ENCODE assay signal across 25 mouse cellular contexts in genomic region chr19:39935396-39935795, GRCm38 (mm10). TPM values are rescaled to one million over a fixed set of nuclear protein-coding genes. Genes with fewer than 3 reads are reported as not detected.
DNase-seq lines count a peak whose midpoint lies in the region; ATAC-seq and TF ChIP-seq lines count a peak whose summit lies in the region.
"Had no signal": no experiment of that assay in that cellular context is flagged by ENCODE, and none has a peak within 500 bp of the region (broad histone marks: within the 10 kb centered on the region; RNA-seq: fewer than 3 reads in every experiment).

No protein-coding gene starts in this region.

- TF ChIP-seq POLR2A in liver, adult 2 months (IDR thresholded peaks at IDR 0.05; ENCODE audit: extremely low read depth, insufficient read depth, low read length) = no peak

- no peak for ATAC-seq in liver, embryonic 12.5 days
- ATAC-seq: CD4-positive, CD25-positive, alpha-beta regulatory T cell, adult 4 months; forebrain, embryonic 15.5 days had no signal

- 15% methylated on average over 2 of the region's 2 CpGs for WGBS in liver, adult 2 months
- 64% methylated on average over 2 of the region's 2 CpGs for WGBS in liver, embryonic 12.5 days (ENCODE audit: insufficient replicate concordance)
- 85% methylated on average over 2 of the region's 2 CpGs for WGBS in heart, embryonic 10.5 days

- TF ChIP-seq CTCF in liver, adult 2 months (IDR thresholded peaks at IDR 0.05; ENCODE audit: low read depth, low read length) = no peak

- DNase-seq in adrenal gland, postnatal 10 days = peak; percentile 2
- no peak for DNase-seq in adrenal gland, postnatal 36 days
- peak; percentile 70 for DNase-seq in liver, adult 2 months (ENCODE audit: extremely low read depth, low read depth, low spot score)
- peak; percentile 3 to 43 for DNase-seq in kidney, postnatal 4 days
- DNase-seq in heart, embryonic 10.5 days (ENCODE audit: low spot score) = no peak
- no peak for DNase-seq in left cerebral cortex, postnatal 25 days (ENCODE audit: low spot score in 2 of 2)
- DNase-seq: adrenal gland, adult 8-10 months; B cell, adult 2 months; cerebellum, adult 11-12 months; cerebellum, adult 9-10 months; cerebellum, postnatal 25 days; gastrocnemius, postnatal 36 days; heart, adult 11 months; heart, postnatal 14 days had no signal

- H3K4me3 ChIP-seq in liver, adult 2 months (ENCODE audit: insufficient read depth, low read depth, low read length) = no peak overlapping the region
- no peak overlapping the region for H3K4me3 ChIP-seq in liver, embryonic 12.5 days
- H3K4me3 ChIP-seq in heart, embryonic 10.5 days = no peak overlapping the region
- H3K4me3 ChIP-seq: embryonic facial prominence, embryonic 12.5 days; forebrain, embryonic 15.5 days; heart, embryonic 15.5 days; hindbrain, embryonic 10.5 days had no signal

- no peaks in the 10 kb centered on the region for H3K4me1 ChIP-seq in liver, adult 2 months (ENCODE audit: control insufficient read depth, insufficient read depth, low read length)
- no peaks in the 10 kb centered on the region for H3K4me1 ChIP-seq in liver, embryonic 12.5 days
- no peaks in the 10 kb centered on the region for H3K4me1 ChIP-seq in heart, embryonic 10.5 days
- H3K4me1 ChIP-seq: embryonic facial prominence, embryonic 12.5 days; forebrain, embryonic 15.5 days; heart, embryonic 15.5 days; hindbrain, embryonic 10.5 days had no signal

- no peak overlapping the region for H3K27ac ChIP-seq in liver, adult 2 months (replicated peaks; ENCODE audit: insufficient read depth, low read depth, low read length)
- no peak overlapping the region for H3K27ac ChIP-seq in liver, embryonic 12.5 days
- H3K27ac ChIP-seq in heart, embryonic 10.5 days = no peak overlapping the region
- H3K27ac ChIP-seq: embryonic facial prominence, embryonic 12.5 days; forebrain, embryonic 15.5 days; heart, embryonic 15.5 days; hindbrain, embryonic 10.5 days; hindbrain, embryonic 14.5 days had no signal

- H3K9me3 ChIP-seq in liver, embryonic 12.5 days (replicated peaks) = 0 out of 2 replicates have a peak, but pooled peaks cover 14% of the 10 kb centered on the region
- 0 out of 2 replicates have a peak, but pooled peaks cover 4% of the 10 kb centered on the region for H3K9me3 ChIP-seq in heart, embryonic 10.5 days
- H3K9me3 ChIP-seq: forebrain, embryonic 15.5 days; G1E; heart, embryonic 15.5 days had no signal

- H3K9ac ChIP-seq in liver, adult 2 months (ENCODE audit: low read depth, low read length) = no peak overlapping the region
- H3K9ac ChIP-seq in liver, embryonic 12.5 days = no peak overlapping the region
- H3K9ac ChIP-seq: embryonic facial prominence, embryonic 12.5 days; forebrain, embryonic 15.5 days; heart, embryonic 15.5 days; hindbrain, embryonic 14.5 days had no signal

- H3K4me2 ChIP-seq in liver, embryonic 12.5 days = no peak overlapping the region
- H3K4me2 ChIP-seq: embryonic facial prominence, embryonic 12.5 days; forebrain, embryonic 15.5 days; heart, embryonic 11.5 days; heart, embryonic 15.5 days; hindbrain, embryonic 14.5 days had no signal

- no peaks in the 10 kb centered on the region for H3K79me2 ChIP-seq in liver, adult 2 months (ENCODE audit: control insufficient read depth, insufficient read depth, low read length)

- H3K27me3 ChIP-seq in liver, adult 2 months (ENCODE audit: control insufficient read depth, insufficient read depth, low read length) = 0 out of 2 replicates have a peak, but pooled peaks cover 3% of the 10 kb centered on the region
- H3K27me3 ChIP-seq in liver, embryonic 12.5 days (replicated peaks) = no peaks in the 10 kb centered on the region
- H3K27me3 ChIP-seq in heart, embryonic 10.5 days (ENCODE audit: insufficient read depth, poor library complexity, severe bottlenecking) = no peaks in the 10 kb centered on the region
- H3K27me3 ChIP-seq: embryonic facial prominence, embryonic 12.5 days; forebrain, embryonic 15.5 days; heart, embryonic 15.5 days had no signal

- no peaks in the 10 kb centered on the region for H3K36me3 ChIP-seq in liver, adult 2 months (ENCODE audit: control insufficient read depth, insufficient read depth, low read length)
- no peaks in the 10 kb centered on the region for H3K36me3 ChIP-seq in liver, embryonic 12.5 days
- H3K36me3 ChIP-seq in heart, embryonic 10.5 days = no peaks in the 10 kb centered on the region
- H3K36me3 ChIP-seq: embryonic facial prominence, embryonic 12.5 days; forebrain, embryonic 15.5 days; G1E; heart, embryonic 15.5 days; hindbrain, embryonic 10.5 days had no signal

- intact Hi-C loops in left cerebral cortex, postnatal 25 days (cut with DNase I) = no loop called here

RNA-seq across cellular contexts. Expression of gene Cyp2c69, which starts 48.8 kb away (rescaled TPM):
- 10 to 100 TPM in 1 of 2 experiments, 1 to 10 TPM in 1; 8.7 to 14.9 TPM for total RNA-seq in adrenal gland, postnatal 10 days (2021)
- total RNA-seq in adrenal gland, postnatal 36 days (2021) = not detected
- 1,204 and 1,265 TPM in 2 replicates for total RNA-seq in liver, adult 2 months (2014; rRNA removed)
- polyA plus RNA-seq in liver, adult 2 months (2012; rRNA removed) = 457 and 608 TPM in 2 replicates
- polyA plus RNA-seq in liver, embryonic 12.5 days (2016; fragmentation: Nextera tagmentation; extraction: Ambion mirVana) = not detected in 2 replicates
- polyA plus RNA-seq in heart, embryonic 10.5 days (2016; fragmentation: Nextera tagmentation; extraction: Ambion mirVana) = not detected in 2 replicates
- not detected for total RNA-seq in left cerebral cortex, postnatal 25 days (2021)
- total RNA-seq: G1E; gastrocnemius, postnatal 36 days; heart, postnatal 14 days had no signal
- polyA plus RNA-seq: CD4-positive, CD25-positive, alpha-beta regulatory T cell, adult 4 months; cortical plate, adult 2 months; embryonic facial prominence, embryonic 12.5 days; forebrain, embryonic 11.5 days; forebrain, embryonic 15.5 days; G1E; heart, embryonic 11.5 days; heart, embryonic 15.5 days; hindbrain, embryonic 10.5 days; hindbrain, embryonic 14.5 days had no signal

RNA-seq across cellular contexts. Expression of gene Cyp2c37, which starts 56.8 kb away (rescaled TPM):
- 10 to 100 TPM; 19.4 to 32.3 TPM for total RNA-seq in adrenal gland, postnatal 10 days (2021)
- under 1 TPM in 1 of 2 experiments, not detected in 1; 0.17 TPM for total RNA-seq in adrenal gland, postnatal 36 days (2021)
- 819 and 1,307 TPM in 2 replicates for total RNA-seq in liver, adult 2 months (2014; rRNA removed)
- polyA plus RNA-seq in liver, adult 2 months (2012; rRNA removed) = 391 and 435 TPM in 2 replicates
- 0.20 TPM in 1 of 2 replicates, not detected in the other for polyA plus RNA-seq in liver, embryonic 12.5 days (2016; fragmentation: Nextera tagmentation; extraction: Ambion mirVana)
- polyA plus RNA-seq in heart, embryonic 10.5 days (2016; fragmentation: Nextera tagmentation; extraction: Ambion mirVana) = not detected in 2 replicates
- total RNA-seq in left cerebral cortex, postnatal 25 days (2021) = not detected
- total RNA-seq: G1E; gastrocnemius, postnatal 36 days; heart, postnatal 14 days had no signal
- polyA plus RNA-seq: CD4-positive, CD25-positive, alpha-beta regulatory T cell, adult 4 months; cortical plate, adult 2 months; embryonic facial prominence, embryonic 12.5 days; forebrain, embryonic 11.5 days; forebrain, embryonic 15.5 days; G1E; heart, embryonic 11.5 days; heart, embryonic 15.5 days; hindbrain, embryonic 10.5 days; hindbrain, embryonic 14.5 days had no signal

Comparison
In these comparisons a context has a peak if more than half of its experiments do, and no peak if none do; other contexts are left out.
1. DNase-seq: peak in adrenal gland, postnatal 10 days (single experiment), liver, adult 2 months (single experiment) and kidney, postnatal 4 days (2 of 2); none in adrenal gland, postnatal 36 days (0 of 2), heart, embryonic 10.5 days (single experiment) and left cerebral cortex, postnatal 25 days (0 of 2).
2. RNA of gene Cyp2c69, which starts 48.8 kb away (total RNA-seq): 1,204 to 1,265 TPM in liver, adult 2 months; 8.7 to 14.9 TPM in adrenal gland, postnatal 10 days, not detected in adrenal gland, postnatal 36 days and not detected in left cerebral cortex, postnatal 25 days; every median in the first group is over 10 times any median in the second.
3. RNA of gene Cyp2c37, which starts 56.8 kb away (total RNA-seq): 819 to 1,307 TPM in liver, adult 2 months; 19.4 to 32.3 TPM in adrenal gland, postnatal 10 days, 0.17 TPM in adrenal gland, postnatal 36 days and not detected in left cerebral cortex, postnatal 25 days; every median in the first group is over 10 times any median in the second.